Mouse (Mus musculus) mouse embryonic stem cell (cell line): Measurements from ENCODE around the gene Elovl6.

Experiments
- in situ Hi-C, 2 experiments: fragments of 300-500 bp; cut with MboI; formaldehyde crosslinking; loops; 1 replicate in 1 of 2; 3 replicates in 1 of 2; pipeline ENCODE4 v1.14.3; 2019 to 2020; ENCODE audit warnings: low sequenced_read_pairs in 2 of 2, low pct_unique_long_range_greater_than_20kb in 1 of 2, mixed read lengths in 1 of 2; ENCODE audit not compliant: unreplicated experiment in 1 of 2

The Elovl6 gene

GRCm38 (mm10) chr3:129536109-129536508 lies 4.0 kb downstream of the Elovl6 start:
- in situ Hi-C loops: no loop called here

DNA sequence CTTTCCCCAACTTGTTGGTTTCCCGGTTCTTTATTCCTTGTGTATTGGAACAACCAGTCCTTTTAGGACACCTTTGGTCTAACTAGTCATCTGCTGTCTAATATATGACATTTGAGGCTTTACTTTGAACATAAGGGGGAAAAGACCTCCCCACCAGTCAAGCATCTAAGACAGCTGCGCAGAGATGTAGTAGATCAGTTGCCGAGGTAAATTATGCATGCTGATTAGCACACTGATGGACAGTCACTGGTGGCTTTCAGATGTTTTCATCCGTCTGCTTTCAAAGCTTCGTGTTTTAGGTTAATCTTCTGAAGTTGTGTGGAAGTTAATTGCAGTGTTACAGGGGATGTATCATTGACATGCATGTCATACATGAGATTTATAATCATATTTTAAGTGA lies 5.8 kb downstream of the Elovl6 start:
- in situ Hi-C loops: no loop called here

- in situ Hi-C loops: no loop called here
Measured at GRCm38 (mm10) chr3:129540882-129541281, 8.7 kb downstream of the Elovl6 start.

- in situ Hi-C loops: no loop called here
Measured at GRCm38 (mm10) chr3:129541456-129541855, 9.3 kb downstream of the Elovl6 start.

- in situ Hi-C loops: no loop called here
Measured at GRCm38 (mm10) chr3:129543376-129543775, 11.2 kb downstream of the Elovl6 start.

- in situ Hi-C loops: no loop called here
Measured at GRCm38 (mm10) chr3:129544217-129544616, 12.1 kb downstream of the Elovl6 start.

- in situ Hi-C loops: no loop called here
Measured at GRCm38 (mm10) chr3:129545228-129545627, 13.1 kb downstream of the Elovl6 start.

GRCm38 (mm10) chr3:129545801-129546200 lies 13.6 kb downstream of the Elovl6 start:
- in situ Hi-C loops: no loop called here

- in situ Hi-C loops: no loop called here
Measured at GRCm38 (mm10) chr3:129547837-129548435, 15.8 kb downstream of the Elovl6 start.

- in situ Hi-C loops: no loop called here
Measured at GRCm38 (mm10) chr3:129548760-129549159, 16.6 kb downstream of the Elovl6 start.

DNA sequence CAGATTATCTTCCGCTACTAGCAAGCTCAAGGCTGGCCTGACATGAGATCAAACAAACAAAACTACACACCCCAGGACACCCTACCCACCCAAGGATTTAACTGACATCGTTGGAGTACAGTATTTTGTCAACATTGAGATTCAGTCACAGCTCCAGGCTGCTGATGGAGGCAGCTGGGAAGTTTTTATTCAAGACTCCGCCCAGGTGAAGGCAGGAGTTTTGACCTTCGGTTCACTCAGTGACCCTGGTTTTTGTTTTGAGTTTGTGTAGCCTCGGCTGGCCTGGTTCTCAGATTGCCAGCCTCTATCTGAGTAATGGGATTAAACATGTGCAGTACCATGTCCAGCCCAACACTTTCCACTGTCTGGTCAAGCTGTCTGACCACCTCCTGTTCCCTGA lies 17.4 kb downstream of the Elovl6 start:
- in situ Hi-C loops: no loop called here

- in situ Hi-C loops: no loop called here
Measured at GRCm38 (mm10) chr3:129551581-129552290, 19.6 kb downstream of the Elovl6 start.

- in situ Hi-C loops: no loop called here
Measured at GRCm38 (mm10) chr3:129552370-129552769, 20.2 kb downstream of the Elovl6 start.

DNA sequence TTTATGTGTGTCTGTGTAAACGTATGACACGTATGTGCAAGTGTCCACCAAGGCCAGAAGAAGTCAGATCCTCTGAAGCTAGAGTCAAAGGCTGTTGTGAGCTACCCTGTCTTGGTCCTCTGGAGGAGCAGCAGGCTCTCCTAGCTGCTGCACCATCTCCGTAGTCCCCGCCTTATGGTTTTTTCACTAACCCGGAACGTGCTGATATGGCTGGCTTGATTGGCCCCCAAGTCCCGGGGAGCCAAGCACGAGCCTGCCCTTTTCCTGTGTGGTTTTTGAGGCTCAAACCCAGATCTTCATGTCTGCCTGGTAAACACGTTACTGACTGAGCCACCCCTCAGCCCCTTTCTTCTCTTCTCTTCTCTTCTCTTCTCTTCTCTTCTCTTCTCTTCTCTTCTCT lies 21.0 kb downstream of the Elovl6 start:
- in situ Hi-C loops: no loop called here

GRCm38 (mm10) chr3:129553661-129554060 lies 21.5 kb downstream of the Elovl6 start:
- in situ Hi-C loops: no loop called here

DNA sequence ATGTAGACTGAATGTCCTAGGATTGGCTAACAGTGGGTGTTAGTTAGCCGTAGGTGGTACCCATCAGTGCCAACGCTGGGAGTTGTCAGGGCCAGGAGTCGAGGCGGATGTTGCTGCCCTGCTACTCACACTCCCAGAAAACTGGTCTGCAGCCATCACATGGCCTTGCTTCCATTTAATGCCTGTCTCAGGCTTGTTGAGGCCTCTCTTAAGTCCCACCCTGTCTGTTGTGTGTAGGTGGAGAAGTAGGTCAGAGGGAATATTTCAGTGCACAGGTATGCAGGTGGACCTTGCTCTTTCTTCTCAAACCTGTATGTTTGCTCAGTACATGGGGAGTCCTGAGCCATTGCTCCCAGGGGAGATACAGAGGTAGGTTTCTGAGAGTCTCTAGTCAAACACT lies 22.3 kb downstream of the Elovl6 start:
- in situ Hi-C loops: no loop called here

GRCm38 (mm10) chr3:129557048-129557447 lies 24.9 kb downstream of the Elovl6 start:
- in situ Hi-C loops: no loop called here

DNA sequence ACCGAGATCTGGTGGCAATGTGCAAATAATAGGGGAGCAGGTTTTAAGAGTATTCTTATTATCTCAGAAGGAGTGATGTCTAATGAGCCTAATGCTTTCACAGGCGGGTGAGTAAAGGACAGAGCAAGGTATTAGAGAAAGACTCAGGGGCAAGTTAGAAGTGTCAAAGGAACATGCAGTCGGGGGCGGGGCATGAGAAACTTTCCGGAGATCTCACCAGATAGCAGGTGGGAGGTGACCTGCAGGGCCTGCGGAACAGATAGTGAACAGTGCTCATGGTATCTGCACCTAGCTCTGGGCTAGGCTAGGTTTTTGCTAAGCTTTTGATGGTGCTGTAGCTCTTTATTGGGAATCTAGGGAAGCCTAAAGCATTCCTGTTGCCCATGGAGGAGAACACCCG lies 25.4 kb downstream of the Elovl6 start:
- in situ Hi-C loops: no loop called here

GRCm38 (mm10) chr3:129558016-129558955 lies 26.1 kb downstream of the Elovl6 start:
- in situ Hi-C loops: no loop called here
